Mouse (Mus musculus) cerebellum, adult (tissue): ENCODE results near the gene Fez2.

Source experiments
- ATAC-seq: cut with Nextera tagmentation; 2 replicates; pipeline ENCODE4 v1.9.2; 2017; ENCODE audit warnings: mild to moderate bottlenecking, moderate library complexity, mixed read lengths; ENCODE audit not compliant: insufficient number of reproducible peaks, low FRiP score, low TSS enrichment

The Fez2 gene

GRCm38 (mm10) chr17:78373849-78374248 lies 44.1 kb downstream of the Fez2 start:
- ATAC-seq, result no peak

- ATAC-seq, result no peak
These were observed 44.8 kb downstream of the Fez2 start for GRCm38 (mm10) chr17:78373174-78373573.

- no peak for ATAC-seq
These were observed 47.5 kb downstream of the Fez2 start for GRCm38 (mm10) chr17:78370445-78370844.

GRCm38 (mm10) chr17:78368481-78368880 lies 49.5 kb downstream of the Fez2 start:
- no peak for ATAC-seq

- no peak for ATAC-seq
These were observed 51.9 kb downstream of the Fez2 start for GRCm38 (mm10) chr17:78366070-78366469.

GRCm38 (mm10) chr17:78364555-78365302 lies 53.2 kb downstream of the Fez2 start:
- ATAC-seq, result no peak

GRCm38 (mm10) chr17:78361939-78362728 lies 55.8 kb downstream of the Fez2 start:
- no peak for ATAC-seq

- peak; percentile 39; the same call in 1 of the 2 replicates for ATAC-seq
These were observed 59.7 kb downstream of the Fez2 start for GRCm38 (mm10) chr17:78358251-78358726.

GRCm38 (mm10) chr17:78357753-78358152 lies 60.2 kb downstream of the Fez2 start:
- no peak for ATAC-seq

GRCm38 (mm10) chr17:78355611-78356010 lies 62.3 kb downstream of the Fez2 start:
- no peak for ATAC-seq

GRCm38 (mm10) chr17:78354871-78355270 lies 63.1 kb downstream of the Fez2 start:
- no peak for ATAC-seq

- no peak for ATAC-seq
These were observed 63.5 kb downstream of the Fez2 start for GRCm38 (mm10) chr17:78354411-78354810.

GRCm38 (mm10) chr17:78352500-78352855 lies 65.5 kb downstream of the Fez2 start:
- ATAC-seq, result no peak

- no peak for ATAC-seq
These were observed 66.1 kb downstream of the Fez2 start for GRCm38 (mm10) chr17:78351676-78352499.

GRCm38 (mm10) chr17:78347111-78347801 lies 70.7 kb downstream of the Fez2 start:
- no peak for ATAC-seq

- no peak for ATAC-seq
These were observed 74.3 kb downstream of the Fez2 start for GRCm38 (mm10) chr17:78343688-78344087.

- no peak for ATAC-seq
These were observed 82.7 kb downstream of the Fez2 start for GRCm38 (mm10) chr17:78335250-78335649.

GRCm38 (mm10) chr17:78333275-78333674 lies 84.7 kb downstream of the Fez2 start:
- ATAC-seq, result no peak

GRCm38 (mm10) chr17:78331438-78331837 lies 86.5 kb downstream of the Fez2 start:
- no peak for ATAC-seq

- ATAC-seq, result no peak
These were observed 89.7 kb downstream of the Fez2 start for GRCm38 (mm10) chr17:78328287-78328686.
